Mouse (Mus musculus) heart, adult 2 months (tissue): ENCODE measurements at regions not wholly inside any gene's neighbourhood (a gene's known extent, or its start where the extent isn't known, plus 50 kb on each side); places are given as distances from the start of the nearest gene placed in this dataset.
A peak's percentile ranks its signal among the peaks of the same experiment; 100 is the strongest.

Experiments
- DNase-seq, 2 experiments: peaks; one replicate each; pipeline ENCODE4 v3.0.0; 2021
- H3K27ac ChIP-seq: fragments of 200-600 bp; 2 replicates; pipeline ENCODE4 v1.8.1; 2022
- H3K27me3 ChIP-seq: fragments of 200-500 bp; 2 replicates; pipeline ENCODE4 v1.6.1; 2012; ENCODE audit warnings: mild to moderate bottlenecking, low read length, inconsistent platforms, mixed read lengths; ENCODE audit not compliant: control insufficient read depth, insufficient read depth
- H3K36me3 ChIP-seq: fragments of 200-500 bp; 2 replicates; pipeline ENCODE4 v1.6.1; 2012; ENCODE audit warnings: low read length, inconsistent platforms; ENCODE audit not compliant: control insufficient read depth, insufficient read depth
- H3K4me1 ChIP-seq: fragments of 200-500 bp; 2 replicates; pipeline ENCODE4 v1.6.1; 2011; ENCODE audit warnings: low read length; ENCODE audit not compliant: control insufficient read depth, insufficient read depth
- H3K4me3 ChIP-seq: fragments of 200-600 bp; 2 replicates; pipeline ENCODE4 v1.8.1; 2022
- H3K79me2 ChIP-seq: fragments of 200-500 bp; replicated peaks from 2 replicates; pipeline ENCODE4 v1.6.1; 2012; ENCODE audit warnings: mild to moderate bottlenecking, inconsistent platforms, low read length, moderate library complexity, mixed read lengths; ENCODE audit not compliant: control insufficient read depth, insufficient read depth
- H3K9ac ChIP-seq: fragments of 200-500 bp; 2 replicates; pipeline ENCODE4 v1.6.1; 2012; ENCODE audit warnings: low read depth, mild to moderate bottlenecking, control low read depth, inconsistent platforms, low read length, mixed read lengths
- CTCF ChIP-seq: fragments of 200-600 bp; IDR thresholded peaks from 2 replicates; pipeline ENCODE4 v1.8.1; 2022; ENCODE audit warnings: antibody characterized with exemption, mild to moderate bottlenecking, moderate library complexity
- EP300 ChIP-seq: fragments of 200-500 bp; IDR thresholded peaks from 2 replicates; pipeline ENCODE4 v1.6.1; 2011; ENCODE audit warnings: low read depth, low read length, control low read depth; ENCODE audit not compliant: insufficient read depth
- POLR2A ChIP-seq: fragments of 200-500 bp; IDR thresholded peaks from 2 replicates; pipeline ENCODE4 v1.6.1; 2011; ENCODE audit warnings: mild to moderate bottlenecking, low read depth, low read length, control low read depth; ENCODE audit not compliant: insufficient read depth
- WGBS: fragments of 180-500 bp; shearing (Covaris S2); methylation state at CpG from one replicate; pipeline ENCODE4 v1.1.7; 2018; 5-methylcytosine and 5-hydroxymethylcytosine counted together
- intact Hi-C: fragments of 180-260 bp; cut with DNase I; formaldehyde crosslinking; loops from one replicate; pipeline ENCODE4 v1.15.1; 2025

DNA sequence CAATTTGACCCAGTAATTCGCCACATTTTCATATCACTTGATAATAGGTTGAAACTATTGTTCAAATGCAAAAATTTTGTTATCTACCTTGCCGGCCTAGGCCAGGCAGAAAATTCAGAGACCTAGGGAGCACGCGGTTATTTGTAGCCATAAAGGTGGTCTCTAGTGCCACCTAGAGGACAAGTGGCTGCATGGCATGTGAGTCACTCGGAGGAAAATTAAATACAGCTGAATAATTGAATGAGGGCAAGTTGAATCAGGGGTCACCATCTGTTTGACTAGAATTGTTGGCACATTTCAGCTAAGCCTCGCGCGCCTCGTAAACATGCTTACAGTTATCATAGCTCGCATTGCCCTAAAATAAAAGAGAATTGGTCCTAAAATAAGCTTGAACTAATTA lies 427.4 kb downstream of the Zfp536 start:
- Histone ChIP-seq H3K9ac (no peak overlapping the region), H3K4me3 (no peak overlapping the region), H3K4me1 (no peaks in the 10 kb centered on the region), H3K27ac (no peak overlapping the region), H3K27me3 (peaks cover 4% of the 10 kb centered on the region), H3K36me3 (no peaks in the 10 kb centered on the region), H3K79me2 (no peaks in the 10 kb centered on the region)
- TF ChIP-seq EP300, result 0 out of 2 replicates have a peak, but pooled peaks have one; percentile 54
- TF ChIP-seq POLR2A, result no peak
- peak; percentile 100 for TF ChIP-seq CTCF
- intact Hi-C loops, result loop anchor here (1.0 to 10.0 kb wide), 5 partner anchors 211 to 1444 kb away; no protein-coding TSS in a partner anchor
- WGBS, result 3% methylated on average over 10 of the region's 10 CpGs
- peak; percentile 50 to 61 for DNase-seq

DNA sequence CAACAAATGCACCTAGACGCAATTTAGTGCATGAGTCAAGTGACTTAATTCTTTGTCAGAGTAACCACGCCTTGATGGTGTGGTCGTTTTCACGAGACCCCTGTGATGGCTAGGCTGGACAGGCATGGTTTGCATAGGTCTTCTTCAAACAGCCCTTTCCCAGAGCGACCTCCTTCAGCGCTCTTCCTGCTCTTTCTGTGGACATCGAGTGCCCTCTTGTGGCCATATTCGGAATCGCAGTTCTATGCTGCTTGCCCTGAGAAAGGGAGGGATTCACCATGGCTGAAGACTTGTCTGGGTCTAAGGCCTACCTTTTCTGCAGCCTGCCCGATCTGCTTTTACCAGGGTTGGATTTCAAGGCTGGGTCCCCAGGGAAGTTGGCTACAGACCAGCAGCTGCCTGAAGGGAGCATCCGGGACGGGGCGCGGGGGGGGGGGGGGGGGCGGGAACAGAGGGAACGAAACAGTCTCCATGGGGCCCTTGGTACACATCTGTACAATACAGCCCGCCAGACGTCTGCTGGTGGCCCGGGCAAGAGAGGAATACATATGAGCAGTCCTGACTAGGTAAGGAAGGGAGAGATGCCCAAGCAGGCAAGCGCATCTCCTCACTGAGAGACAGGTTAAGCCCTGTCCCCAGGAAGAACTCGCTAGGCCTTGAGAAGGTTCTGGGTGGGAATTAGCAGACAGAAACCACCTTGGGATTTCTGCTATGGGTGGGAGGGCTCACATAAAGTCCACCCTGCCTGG lies 415.6 kb downstream of the Zfp536 start:
- H3K27me3 ChIP-seq, result no peaks in the 10 kb centered on the region
- no peaks in the 10 kb centered on the region for H3K4me1 ChIP-seq
- no peaks in the 10 kb centered on the region for H3K79me2 ChIP-seq
- TF ChIP-seq EP300 (peak; percentile 57; the same call in 1 of the 2 replicates), CTCF (peak; percentile 96), POLR2A (no peak)
- H3K9ac ChIP-seq, result no peak overlapping the region
- WGBS, result 25% methylated on average over 19 of the region's 21 CpGs
- intact Hi-C loops, result loop anchor here (5.0 kb wide), 1 partner anchor 1476 kb away; no protein-coding TSS in a partner anchor
- no peak overlapping the region for H3K27ac ChIP-seq
- H3K4me3 ChIP-seq, result no peak overlapping the region
- peak; percentile 79 to 91 for DNase-seq
- no peaks in the 10 kb centered on the region for H3K36me3 ChIP-seq

DNA sequence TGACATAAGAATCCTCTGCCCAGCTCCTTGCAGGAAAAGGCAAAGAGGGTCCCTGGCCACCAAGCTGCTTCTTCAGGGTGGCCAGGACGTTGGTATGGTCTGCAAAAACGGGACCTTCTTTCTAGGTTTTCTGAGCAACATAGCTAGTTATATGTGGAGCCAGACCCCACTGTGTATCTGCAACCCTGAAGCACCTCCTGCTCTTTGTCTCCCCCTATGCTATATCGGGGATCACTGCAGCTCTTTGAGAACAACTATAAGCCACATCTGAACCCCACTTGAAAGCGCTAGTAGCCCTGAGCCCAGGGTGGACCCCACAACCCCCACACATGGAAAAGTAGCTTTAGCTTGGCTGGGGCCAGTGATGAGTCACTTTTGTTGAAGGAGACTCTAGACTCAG lies 414.9 kb downstream of the Zfp536 start:
- H3K79me2 ChIP-seq, result no peaks in the 10 kb centered on the region
- no peaks in the 10 kb centered on the region for H3K4me1 ChIP-seq
- H3K9ac ChIP-seq, result no peak overlapping the region
- H3K36me3 ChIP-seq, result no peaks in the 10 kb centered on the region
- H3K27me3 ChIP-seq, result no peaks in the 10 kb centered on the region
- no peak for DNase-seq
- intact Hi-C loops, result loop anchor here (5.0 kb wide), 1 partner anchor 1476 kb away; no protein-coding TSS in a partner anchor
- H3K4me3 ChIP-seq, result no peak overlapping the region
- H3K27ac ChIP-seq, result no peak overlapping the region
- 69% methylated on average over 4 of the region's 4 CpGs for WGBS
- TF ChIP-seq EP300, result no peak
- peak; percentile 27; the same call in 1 of the 2 replicates for TF ChIP-seq CTCF

DNA sequence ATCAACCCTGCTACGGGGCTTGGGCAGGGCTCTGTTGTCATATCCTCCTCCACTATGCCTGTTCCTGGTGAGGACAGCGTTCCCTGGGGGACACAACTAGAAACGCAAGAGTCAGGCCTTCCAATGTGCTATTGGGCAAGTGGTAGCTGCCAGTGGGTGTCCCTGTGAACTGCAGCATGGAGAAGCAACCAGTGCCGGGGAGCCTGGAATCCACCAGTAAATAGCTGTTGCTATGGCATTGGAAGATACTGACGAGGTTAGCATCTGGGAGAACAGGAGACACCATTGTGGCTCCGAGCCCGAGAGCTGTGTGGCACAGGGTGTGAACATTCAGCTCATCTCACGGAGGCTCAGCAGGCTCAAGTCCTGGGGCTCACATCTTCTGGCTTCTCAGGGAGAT lies 414.0 kb downstream of the Zfp536 start:
- no peaks in the 10 kb centered on the region for H3K4me1 ChIP-seq
- H3K27ac ChIP-seq, result no peak overlapping the region
- H3K4me3 ChIP-seq, result no peak overlapping the region
- no peak overlapping the region for H3K9ac ChIP-seq
- no peak for DNase-seq
- H3K36me3 ChIP-seq, result no peaks in the 10 kb centered on the region
- 75% methylated on average over 8 of the region's 8 CpGs for WGBS
- TF ChIP-seq CTCF (no peak), POLR2A (no peak), EP300 (no peak)
- intact Hi-C loops, result loop anchor here (5.0 kb wide), 1 partner anchor 1477 kb away; no protein-coding TSS in a partner anchor
- H3K79me2 ChIP-seq, result no peaks in the 10 kb centered on the region
- H3K27me3 ChIP-seq, result no peaks in the 10 kb centered on the region

DNA sequence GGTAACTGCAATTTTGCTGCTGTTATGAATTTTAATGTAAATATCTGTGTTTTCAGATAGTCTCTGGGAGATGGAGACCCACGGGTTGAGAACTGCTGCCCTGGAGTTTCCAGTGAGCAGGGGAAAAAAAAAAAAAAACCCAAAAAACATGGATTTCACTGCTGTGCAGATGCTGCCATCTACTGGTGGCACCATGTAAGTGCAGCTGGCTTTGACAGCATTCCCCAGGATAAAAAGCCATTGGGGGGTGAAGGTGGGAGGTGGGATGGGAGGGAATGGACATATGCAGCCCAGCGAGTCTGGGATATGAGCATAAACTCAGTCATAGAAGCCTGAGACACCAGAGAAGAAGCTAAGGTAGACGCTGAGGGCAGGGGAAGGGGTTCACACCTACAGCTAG lies 413.3 kb downstream of the Zfp536 start:
- intact Hi-C loops, result no loop called here
- Histone ChIP-seq H3K4me3 (no peak overlapping the region), H3K27ac (no peak overlapping the region), H3K36me3 (no peaks in the 10 kb centered on the region), H3K4me1 (no peaks in the 10 kb centered on the region), H3K79me2 (no peaks in the 10 kb centered on the region), H3K9ac (no peak overlapping the region), H3K27me3 (no peaks in the 10 kb centered on the region)
- WGBS, result 13% methylated on average over 3 of the region's 3 CpGs
- DNase-seq, result peak in 1 of 2 experiments; percentile 39
- TF ChIP-seq CTCF, result peak; percentile 91
- no peak for TF ChIP-seq EP300

DNA sequence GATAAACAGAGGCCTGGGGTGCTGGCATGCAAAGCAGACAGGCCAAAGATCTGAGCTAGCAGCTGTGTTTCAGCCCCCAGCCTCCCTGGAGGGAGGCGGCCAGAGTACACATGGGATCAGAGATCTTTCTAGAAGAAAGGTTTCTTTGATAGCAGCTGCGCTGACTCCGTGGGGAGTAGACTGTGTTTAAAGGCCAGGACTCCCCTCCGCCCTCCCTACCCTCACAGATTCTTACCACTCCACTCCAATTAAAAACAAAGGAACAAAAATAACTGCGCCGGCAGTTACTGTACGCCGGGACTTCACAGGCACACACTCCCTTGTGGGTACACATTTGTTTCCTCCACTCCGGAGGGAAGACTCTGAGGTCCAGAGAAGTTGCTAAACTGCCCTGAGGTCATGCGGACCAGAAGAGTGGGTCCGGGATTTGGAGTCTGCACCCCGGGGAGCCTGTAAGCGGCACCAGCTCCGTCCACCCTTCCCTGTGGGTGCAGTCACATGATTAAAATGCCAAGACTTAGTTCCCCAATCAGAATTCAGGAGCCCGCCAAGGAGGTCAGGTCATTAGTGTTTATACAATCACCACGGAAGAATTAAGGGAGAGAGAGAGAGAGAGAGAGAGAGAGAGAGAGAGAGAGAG lies 411.5 kb downstream of the Zfp536 start:
- intact Hi-C loops, result no loop called here
- no peaks in the 10 kb centered on the region for H3K4me1 ChIP-seq
- H3K27me3 ChIP-seq, result no peaks in the 10 kb centered on the region
- no peaks in the 10 kb centered on the region for H3K79me2 ChIP-seq
- peak overlapping the region; percentile 32 for H3K4me3 ChIP-seq
- TF ChIP-seq CTCF, result no peak
- 0 out of 2 replicates have a peak, but pooled peaks have one; percentile 13 for TF ChIP-seq POLR2A
- peak; percentile 47 to 58 for DNase-seq
- peak overlapping the region; percentile 58 for H3K27ac ChIP-seq
- H3K9ac ChIP-seq, result peak overlapping the region; percentile 26
- WGBS, result 1% methylated on average over 16 of the region's 16 CpGs
- no peaks in the 10 kb centered on the region for H3K36me3 ChIP-seq
